Mouse (Mus musculus) E14TG2a.4 (cell line): ENCODE results near the gene Pdcd6ip.

ENCODE experiments used
- CTCF ChIP-seq: conservative IDR thresholded peaks from 2 replicates; pipeline ENCODE4 v1.5.1; 2014; ENCODE audit warnings: low read length
- NANOG ChIP-seq: IDR thresholded peaks from 2 replicates; pipeline ENCODE4 v1.6.1; 2014; ENCODE audit warnings: borderline replicate concordance, low read length, mixed read lengths
- POU5F1 ChIP-seq: IDR thresholded peaks from 2 replicates; pipeline ENCODE4 v1.6.1; 2014; ENCODE audit warnings: low read length, borderline replicate concordance

DNA sequence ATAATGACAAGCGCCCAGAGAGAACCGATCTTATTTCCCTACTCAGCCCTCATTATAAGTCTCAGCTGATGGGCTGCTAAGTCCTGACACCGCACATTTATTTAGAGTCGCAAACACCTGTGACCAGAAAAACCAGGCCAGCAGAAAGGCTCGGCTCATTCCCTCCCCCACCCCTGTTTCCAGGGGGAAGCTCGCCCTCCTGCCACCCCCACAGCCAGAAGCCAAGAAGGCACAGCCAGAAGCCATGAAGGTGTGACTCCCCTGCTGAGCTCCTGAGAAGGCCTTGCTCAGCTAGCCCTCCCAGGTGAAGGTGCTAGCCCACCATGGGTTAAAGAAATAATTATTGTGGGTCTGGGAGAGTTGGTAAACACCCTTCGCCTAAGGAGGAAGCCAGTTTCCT lies 97.3 kb downstream of the Pdcd6ip start:
- TF ChIP-seq CTCF (no peak), POU5F1 (no peak), NANOG (no peak)
